Mouse (Mus musculus) heart, postnatal 0 days (tissue): ENCODE measurements around the gene Itpk1. TPM values are rescaled to one million over a fixed set of nuclear protein-coding genes. Genes with fewer than 3 reads are reported as not detected.

Experiments
- ATAC-seq: fragments of 200-750 bp; cut with Nextera tagmentation; 2 replicates; pipeline ENCODE4 v1.8.0; 2017; ENCODE audit warnings: low read depth, moderate number of reproducible peaks, moderate library complexity; ENCODE audit not compliant: insufficient read depth
- DNase-seq: peaks from one replicate; pipeline ENCODE4 v3.0.0-alpha.2; 2016; ENCODE audit warnings: low spot score
- H3K27ac ChIP-seq: fragments of 300-500 bp; sonication (generic); 2 replicates; pipeline ENCODE4 v1.5.1; 2014; ENCODE audit warnings: low read depth, mild to moderate bottlenecking
- H3K27me3 ChIP-seq: fragments of 300-500 bp; sonication (generic); 2 replicates; pipeline ENCODE4 v1.6.1; 2014; ENCODE audit warnings: low read length, mixed read lengths; ENCODE audit not compliant: control insufficient read depth, insufficient read depth
- H3K36me3 ChIP-seq: fragments of 300-500 bp; sonication (generic); replicated peaks from 2 replicates; pipeline ENCODE4 v1.6.1; 2014; ENCODE audit warnings: low read length, mixed read lengths; ENCODE audit not compliant: control insufficient read depth, insufficient read depth
- H3K4me1 ChIP-seq: fragments of 300-500 bp; sonication (generic); 2 replicates; pipeline ENCODE4 v1.6.1; 2014; ENCODE audit warnings: antibody characterized with exemption; ENCODE audit not compliant: control insufficient read depth, insufficient read depth
- H3K4me2 ChIP-seq: fragments of 300-500 bp; sonication (generic); 2 replicates; pipeline ENCODE4 v1.6.1; 2014; ENCODE audit warnings: low read depth, mild to moderate bottlenecking, low read length, moderate library complexity
- H3K4me3 ChIP-seq: fragments of 300-500 bp; sonication (generic); 2 replicates; pipeline ENCODE4 v1.5.1; 2014; ENCODE audit warnings: low read depth, low read length
- H3K9ac ChIP-seq: fragments of 300-500 bp; sonication (generic); replicated peaks from 2 replicates; pipeline ENCODE4 v1.6.1; 2014; ENCODE audit warnings: low read depth, low read length, mixed read lengths
- H3K9me3 ChIP-seq: fragments of 300-500 bp; sonication (generic); replicated peaks from 2 replicates; pipeline ENCODE4 v1.6.1; 2016; ENCODE audit warnings: low read length; ENCODE audit not compliant: control insufficient read depth
- CTCF ChIP-seq: IDR thresholded peaks from 2 replicates; pipeline ENCODE4 v1.5.1; 2016; ENCODE audit warnings: antibody characterized with exemption, control low read depth, low read depth
- EP300 ChIP-seq: IDR thresholded peaks from 2 replicates; pipeline ENCODE4 v1.6.1; 2016; ENCODE audit warnings: antibody characterized with exemption, low read depth
- WGBS: fragments of 180-500 bp; shearing (Covaris S2); extraction: QIAGEN DNeasy Blood & Tissue Kit; methylation state at CpG from one replicate; pipeline ENCODE4 v1.1.7; 2014; 5-methylcytosine and 5-hydroxymethylcytosine counted together
- microRNA counts: library from miRNA; unstranded; fragments of <30 nt; microRNA quantifications from one replicate; lab custom pipeline; 2015
- microRNA-seq: library from miRNA; unstranded; fragments of <30 nt; microRNA quantifications from one replicate; pipeline ENCODE4, GENCODE M21; 2016
- polyA plus RNA-seq: library from polyadenylated mRNA; unstranded; fragments of >200 nt; fragmentation: Nextera tagmentation; extraction: Ambion mirVana; gene quantifications from 2 replicates; pipeline ENCODE4 v1.2.1, GENCODE M21; 2015
- total RNA-seq: library from RNA; depleted of rRNA; stranded (reverse); fragments of >200 nt; gene quantifications from 2 replicates; pipeline ENCODE4 v1.2.3, GENCODE M21; 2014; ENCODE audit warnings: low replicate concordance; rRNA removed

The Itpk1 gene
- total and polyA plus RNA-seq, 2 experiments from 2014 or later, result 2.6 to 9.4 TPM

- no peak for ATAC-seq
- Histone ChIP-seq H3K27ac (no peak overlapping the region), H3K9ac (no peak overlapping the region), H3K9me3 (no peaks in the 10 kb centered on the region), H3K4me3 (no peak overlapping the region), H3K27me3 (no peaks in the 10 kb centered on the region), H3K4me1 (no peaks in the 10 kb centered on the region), H3K36me3 (no peaks in the 10 kb centered on the region), H3K4me2 (no peak overlapping the region)
- WGBS, result 59% methylated on average over 3 of the region's 3 CpGs
- TF ChIP-seq CTCF, result no peak
- DNase-seq, result no peak
Observed at GRCm38 (mm10) chr12:102524216-102524615, 180.5 kb downstream of the Itpk1 start.

GRCm38 (mm10) chr12:102521777-102522319, 182.9 kb downstream of the Itpk1 start:
- no peak; the same call in 1 of the 2 replicates for ATAC-seq

GRCm38 (mm10) chr12:102519929-102520720, 184.6 kb downstream of the Itpk1 start:
- H3K9ac ChIP-seq, result no peak overlapping the region
- no peaks in the 10 kb centered on the region for H3K4me1 ChIP-seq
- no peaks in the 10 kb centered on the region for H3K27me3 ChIP-seq
- H3K4me2 ChIP-seq, result no peak overlapping the region
- no peak for TF ChIP-seq CTCF
- no peak for TF ChIP-seq EP300
- H3K9me3 ChIP-seq, result no peaks in the 10 kb centered on the region
- WGBS, result 83% methylated on average over 12 of the region's 12 CpGs
- no peak overlapping the region for H3K27ac ChIP-seq
- no peak overlapping the region for H3K4me3 ChIP-seq
- H3K36me3 ChIP-seq, result no peaks in the 10 kb centered on the region
- DNase-seq (no peak), ATAC-seq (no peak)

More at GRCm38 (mm10) chr12:102521777-102522319, 182.9 kb downstream of the Itpk1 start:
- peak; percentile 21 for DNase-seq
- no peak overlapping the region for H3K4me2 ChIP-seq
- no peaks in the 10 kb centered on the region for H3K27me3 ChIP-seq
- H3K4me3 ChIP-seq, result no peak overlapping the region
- no peak overlapping the region for H3K27ac ChIP-seq
- no peak overlapping the region for H3K9ac ChIP-seq
- H3K4me1 ChIP-seq, result no peaks in the 10 kb centered on the region
- H3K9me3 ChIP-seq, result no peaks in the 10 kb centered on the region
- WGBS, result 32% methylated on average over 13 of the region's 13 CpGs
- no peak for TF ChIP-seq CTCF
- no peak for TF ChIP-seq EP300
- H3K36me3 ChIP-seq, result no peaks in the 10 kb centered on the region

MicroRNA genes within 50 kb of the gene (microRNA counts, 519-probe panel; counts per million panel counts)
- microRNA mmu-miR-1936 (lab: Ali Mortazavi, UCI), result not detected

Small RNA genes lying within 50 kb of the gene (microRNA-seq; reads per million reads assigned to microRNA genes)
- gene Mir1936, result not detected

Other genes with a start within 250 kb of the Itpk1 start
- 17.4 and 17.7 TPM in 2 replicates for gene Golga5, start 235.8 kb downstream of the Itpk1 start, total RNA-seq
- 23.5 and 24.0 TPM in 2 replicates for gene Golga5, start 235.8 kb downstream of the Itpk1 start, polyA plus RNA-seq
- not detected in 2 replicates for gene Chga, start 150.0 kb downstream of the Itpk1 start, total RNA-seq
- 0.08 TPM in 1 of 2 replicates, not detected in the other for gene Chga, start 150.0 kb downstream of the Itpk1 start, polyA plus RNA-seq
- gene Moap1, start 38.7 kb upstream of the Itpk1 start, total RNA-seq, result 1.2 TPM in 1 of 2 replicates, not detected in the other
- gene Moap1, start 38.7 kb upstream of the Itpk1 start, polyA plus RNA-seq, result 11.3 and 11.6 TPM in 2 replicates
- 2.6 and 9.3 TPM in 2 replicates for gene Tmem251, start 38.8 kb upstream of the Itpk1 start, total RNA-seq
- 7.7 and 10.0 TPM in 2 replicates for gene Tmem251, start 38.8 kb upstream of the Itpk1 start, polyA plus RNA-seq
- gene Gm28051, start 52.8 kb upstream of the Itpk1 start, total RNA-seq, result not detected in 2 replicates
- not detected in 2 replicates for gene Gm28051, start 52.8 kb upstream of the Itpk1 start, polyA plus RNA-seq
- 1.8 and 5.7 TPM in 2 replicates for gene Gon7, start 52.9 kb upstream of the Itpk1 start, total RNA-seq
- gene Gon7, start 52.9 kb upstream of the Itpk1 start, polyA plus RNA-seq, result 17.2 and 20.5 TPM in 2 replicates
- gene Ubr7, start 53.0 kb upstream of the Itpk1 start, total RNA-seq, result 44.0 and 52.3 TPM in 2 replicates
- 22.4 and 23.5 TPM in 2 replicates for gene Ubr7, start 53.0 kb upstream of the Itpk1 start, polyA plus RNA-seq
- 5.7 and 11.2 TPM in 2 replicates for gene Gm20604, start 53.7 kb upstream of the Itpk1 start, total RNA-seq
- gene Gm20604, start 53.7 kb upstream of the Itpk1 start, polyA plus RNA-seq, result 12.1 and 13.4 TPM in 2 replicates
- gene Btbd7, start 173.5 kb upstream of the Itpk1 start, total RNA-seq, result 31.3 and 37.4 TPM in 2 replicates
- 8.4 and 8.6 TPM in 2 replicates for gene Btbd7, start 173.5 kb upstream of the Itpk1 start, polyA plus RNA-seq
- not detected in 2 replicates for gene Cox8c, start 194.4 kb upstream of the Itpk1 start, total RNA-seq
- gene Cox8c, start 194.4 kb upstream of the Itpk1 start, polyA plus RNA-seq, result not detected in 2 replicates
- gene Unc79, start 243.9 kb upstream of the Itpk1 start, total RNA-seq, result 0.19 TPM in 1 of 2 replicates, not detected in the other
- 0.04 and 0.07 TPM in 2 replicates for gene Unc79, start 243.9 kb upstream of the Itpk1 start, polyA plus RNA-seq